Mouse (Mus musculus) forebrain, embryonic 12.5 days (tissue): Measurements from ENCODE around the gene Adsl. TPM values are rescaled to one million over a fixed set of nuclear protein-coding genes. Genes with fewer than 3 reads are reported as not detected.

Experiments
- ATAC-seq: fragments of 200-750 bp; cut with Nextera tagmentation; 2 replicates; pipeline ENCODE4 v1.8.0; 2017; ENCODE audit warnings: moderate TSS enrichment; ENCODE audit not compliant: low FRiP score
- H3K27ac ChIP-seq: fragments of 300-500 bp; sonication (generic); 2 replicates; pipeline ENCODE4 v1.5.1; 2016; ENCODE audit warnings: mild to moderate bottlenecking
- H3K27me3 ChIP-seq: fragments of 300-500 bp; sonication (generic); 2 replicates; pipeline ENCODE4 v1.6.1; 2016; ENCODE audit warnings: mild to moderate bottlenecking
- H3K36me3 ChIP-seq: fragments of 300-500 bp; sonication (generic); replicated peaks from 2 replicates; pipeline ENCODE4 v1.6.1; 2016; ENCODE audit warnings: mild to moderate bottlenecking
- H3K4me1 ChIP-seq: fragments of 300-500 bp; sonication (generic); 2 replicates; pipeline ENCODE4 v1.6.1; 2016
- H3K4me2 ChIP-seq: fragments of 300-500 bp; sonication (generic); 2 replicates; pipeline ENCODE4 v1.6.1; 2016; ENCODE audit warnings: mild to moderate bottlenecking, moderate library complexity
- H3K4me3 ChIP-seq: fragments of 300-500 bp; sonication (generic); replicated peaks from 2 replicates; pipeline ENCODE4 v1.5.1; 2016; ENCODE audit warnings: mild to moderate bottlenecking
- H3K9ac ChIP-seq: fragments of 300-500 bp; sonication (generic); 2 replicates; pipeline ENCODE4 v1.6.1; 2016; ENCODE audit warnings: mild to moderate bottlenecking
- H3K9me3 ChIP-seq: fragments of 300-500 bp; sonication (generic); 2 replicates; pipeline ENCODE4 v1.6.1; 2016
- WGBS: fragments of 180-500 bp; shearing (Covaris S2); methylation state at CpG from one replicate; pipeline ENCODE4 v1.1.7; 2016; 5-methylcytosine and 5-hydroxymethylcytosine counted together
- polyA plus RNA-seq: library from polyadenylated mRNA; unstranded; fragments of >200 nt; fragmentation: Nextera tagmentation; extraction: Ambion mirVana; gene quantifications from 2 replicates; pipeline ENCODE4 v1.2.1, GENCODE M21; 2016

Adsl gene
- polyA plus RNA-seq, 1 experiment from 2014 or later: 160 TPM

DNA sequence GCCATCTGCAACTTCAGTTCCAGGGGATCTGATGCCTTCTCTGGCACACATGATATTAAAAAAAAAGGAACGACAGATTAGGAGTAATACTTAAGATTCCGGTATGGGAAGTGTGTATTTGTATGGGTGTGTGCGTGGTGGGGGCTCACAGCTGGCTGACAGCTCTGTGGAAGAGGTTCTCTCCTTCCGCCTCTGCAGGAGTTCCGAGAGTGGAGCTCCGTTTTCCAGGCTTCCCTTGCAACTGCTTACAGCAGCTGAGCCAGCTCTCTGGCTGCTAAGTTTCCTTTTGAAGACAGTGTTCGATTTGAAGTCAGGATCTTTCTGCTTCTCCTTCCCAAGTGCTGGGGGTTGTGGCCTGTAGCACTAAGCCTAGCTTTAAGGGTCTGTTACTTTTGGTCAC lies 1.8 kb downstream of the Adsl start:
- no peak overlapping the region for H3K9ac ChIP-seq
- H3K4me3 ChIP-seq: peak overlapping the region; percentile 89
- H3K4me2 ChIP-seq: peak overlapping the region; percentile 73

DNA sequence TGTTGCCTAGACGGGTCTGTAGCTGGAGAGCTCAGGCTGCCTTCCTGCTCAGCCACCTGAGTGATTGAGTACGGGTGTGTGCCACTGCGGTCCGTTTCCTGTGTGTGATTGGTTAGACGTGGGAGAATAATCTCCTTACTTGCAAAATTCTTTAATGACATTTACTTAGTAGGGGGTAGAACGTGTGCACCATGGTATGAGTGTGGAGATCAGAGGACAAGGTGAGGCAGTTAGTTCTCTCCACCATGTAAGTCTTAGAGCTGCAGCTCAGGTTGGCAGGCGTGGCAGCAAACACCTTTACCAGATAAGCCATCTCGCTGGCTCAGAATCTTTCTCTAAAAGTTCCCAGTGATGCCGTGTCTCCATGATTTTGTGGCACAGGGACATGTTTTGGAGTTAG lies 5.7 kb downstream of the Adsl start:
- H3K9ac ChIP-seq: no peak overlapping the region
- no peak overlapping the region for H3K4me3 ChIP-seq
- H3K4me1 ChIP-seq: peaks cover 15% of the 10 kb centered on the region
- H3K36me3 ChIP-seq: peaks cover 69% of the 10 kb centered on the region
- no peaks in the 10 kb centered on the region for H3K9me3 ChIP-seq
- no peaks in the 10 kb centered on the region for H3K27me3 ChIP-seq
- no peak overlapping the region for H3K4me2 ChIP-seq
- ATAC-seq: no peak
- no peak overlapping the region for H3K27ac ChIP-seq
- 94% methylated on average over 9 of the region's 9 CpGs for WGBS

More for the DNA sequence above, 1.8 kb downstream of the Adsl start:
- 88% methylated on average over 7 of the region's 7 CpGs for WGBS
- Histone ChIP-seq H3K36me3 (peaks cover 35% of the 10 kb centered on the region), H3K4me1 (peaks cover 18% of the 10 kb centered on the region), H3K27ac (no peak overlapping the region), H3K27me3 (no peaks in the 10 kb centered on the region), H3K9me3 (no peaks in the 10 kb centered on the region)
- no peak for ATAC-seq

DNA sequence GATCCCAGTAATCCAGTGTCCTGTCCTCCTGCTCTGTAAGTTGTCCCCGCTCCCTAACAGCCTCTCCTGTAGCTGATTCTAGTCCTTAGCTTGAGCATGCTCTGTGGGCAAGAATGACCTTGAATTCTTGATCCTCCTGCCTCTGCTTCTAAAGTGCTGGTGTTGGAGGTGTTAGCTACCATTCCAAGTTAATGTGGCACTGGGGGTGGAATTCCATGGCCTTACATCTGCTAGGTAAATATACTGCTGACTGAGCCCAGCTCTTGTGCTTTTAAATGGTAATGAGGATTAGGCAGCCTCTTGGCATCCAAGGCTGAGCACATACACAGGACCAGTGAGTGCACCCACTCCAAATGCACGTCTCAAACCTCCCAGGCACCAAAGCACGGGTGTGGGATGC lies 6.6 kb downstream of the Adsl start:
- Histone ChIP-seq H3K36me3 (peaks cover 78% of the 10 kb centered on the region), H3K9ac (no peak overlapping the region), H3K27ac (no peak overlapping the region), H3K4me2 (no peak overlapping the region), H3K27me3 (no peaks in the 10 kb centered on the region), H3K4me3 (no peak overlapping the region), H3K4me1 (peaks cover 6% of the 10 kb centered on the region), H3K9me3 (no peaks in the 10 kb centered on the region)
- WGBS: 73% methylated on average over 3 of the region's 3 CpGs
- no peak for ATAC-seq

DNA sequence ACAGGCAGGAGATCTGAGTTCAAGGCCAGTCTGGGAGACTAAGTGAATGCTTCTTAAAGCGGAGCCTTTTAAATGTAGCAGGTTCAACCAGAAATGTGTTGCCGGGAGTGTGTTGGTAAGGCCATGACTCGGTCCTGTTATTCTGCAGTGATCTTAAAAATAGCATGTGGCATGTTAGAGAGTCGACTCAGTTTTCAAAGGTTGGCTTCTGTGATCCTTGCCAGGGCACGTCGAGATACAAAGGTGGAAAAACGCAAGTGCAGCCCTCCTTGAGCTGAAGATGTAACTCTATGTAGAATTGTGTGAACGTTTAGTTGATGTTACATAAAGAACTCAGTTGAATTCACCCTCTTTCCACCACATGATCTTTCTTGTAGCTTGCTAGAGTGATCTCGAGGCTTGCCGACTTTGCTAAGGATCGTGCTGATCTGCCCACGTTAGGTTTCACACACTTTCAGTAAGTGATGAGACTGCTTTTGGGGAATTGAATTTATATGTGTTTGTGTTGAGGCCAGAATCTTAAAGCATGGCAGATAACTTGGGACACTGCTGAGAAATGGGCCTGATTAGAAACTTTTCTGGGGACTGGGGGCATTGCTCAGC lies 7.6 kb downstream of the Adsl start:
- no peak for ATAC-seq
- Histone ChIP-seq H3K4me3 (no peak overlapping the region), H3K4me2 (no peak overlapping the region), H3K27ac (no peak overlapping the region), H3K9me3 (no peaks in the 10 kb centered on the region), H3K9ac (no peak overlapping the region), H3K27me3 (no peaks in the 10 kb centered on the region), H3K36me3 (peaks cover 85% of the 10 kb centered on the region), H3K4me1 (peaks cover 3% of the 10 kb centered on the region; the same call in 1 of the 2 replicates)
- WGBS: 97% methylated on average over 12 of the region's 12 CpGs

DNA sequence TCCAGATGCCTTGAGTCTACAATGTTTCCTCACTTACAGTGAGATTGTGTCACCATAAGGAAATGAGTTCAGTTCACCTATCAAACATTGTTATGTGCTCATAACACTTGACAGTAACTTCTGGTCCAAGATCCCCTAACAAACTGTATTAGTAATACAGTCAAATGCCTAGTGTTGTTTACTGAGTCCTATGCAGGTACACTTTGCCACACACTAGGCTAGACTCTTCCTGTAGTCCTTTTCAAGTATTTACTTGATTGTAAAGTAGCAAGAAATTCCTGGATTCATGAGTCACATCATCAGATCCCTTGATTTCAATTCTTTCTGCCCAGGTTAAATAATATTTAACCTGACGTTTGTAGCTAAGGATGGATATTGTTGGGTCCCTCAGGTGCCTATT lies 21.1 kb downstream of the Adsl start:
- peaks cover 56% of the 10 kb centered on the region for H3K36me3 ChIP-seq
- WGBS: 89% methylated on average over 1 of the region's 1 CpGs

DNA sequence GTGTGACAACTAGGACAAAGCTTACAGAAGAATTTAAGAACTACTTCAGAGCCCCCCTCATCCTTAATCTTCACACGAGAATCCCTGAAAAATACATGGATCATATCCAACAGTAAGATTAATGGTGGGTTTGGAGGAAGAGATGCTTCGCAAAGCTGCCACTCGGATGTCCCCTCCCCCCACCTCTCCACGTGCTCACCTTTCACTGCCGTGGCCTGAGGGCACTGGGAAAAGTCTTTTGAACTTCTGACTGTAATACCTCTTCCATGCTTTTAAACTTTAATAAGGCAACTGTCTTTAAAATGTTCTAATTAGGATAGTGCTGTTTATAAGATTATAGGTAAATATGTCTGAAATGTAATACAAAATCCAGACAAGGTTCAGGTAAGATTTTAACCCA lies 26.0 kb downstream of the Adsl start:
- Histone ChIP-seq H3K9ac (no peak overlapping the region), H3K4me3 (no peak overlapping the region), H3K36me3 (peaks cover 13% of the 10 kb centered on the region), H3K4me2 (no peak overlapping the region), H3K9me3 (no peaks in the 10 kb centered on the region), H3K27me3 (no peaks in the 10 kb centered on the region), H3K27ac (no peak overlapping the region), H3K4me1 (peaks cover 9% of the 10 kb centered on the region)
- ATAC-seq: no peak
- 64% methylated on average over 5 of the region's 5 CpGs for WGBS

More for the DNA sequence above, 21.1 kb downstream of the Adsl start:
- H3K4me1 ChIP-seq: no peaks in the 10 kb centered on the region
- H3K27me3 ChIP-seq: no peaks in the 10 kb centered on the region
- H3K9me3 ChIP-seq: no peaks in the 10 kb centered on the region
- no peak overlapping the region for H3K9ac ChIP-seq
- no peak for ATAC-seq
- no peak overlapping the region for H3K4me2 ChIP-seq
- H3K4me3 ChIP-seq: no peak overlapping the region
- no peak overlapping the region for H3K27ac ChIP-seq

DNA sequence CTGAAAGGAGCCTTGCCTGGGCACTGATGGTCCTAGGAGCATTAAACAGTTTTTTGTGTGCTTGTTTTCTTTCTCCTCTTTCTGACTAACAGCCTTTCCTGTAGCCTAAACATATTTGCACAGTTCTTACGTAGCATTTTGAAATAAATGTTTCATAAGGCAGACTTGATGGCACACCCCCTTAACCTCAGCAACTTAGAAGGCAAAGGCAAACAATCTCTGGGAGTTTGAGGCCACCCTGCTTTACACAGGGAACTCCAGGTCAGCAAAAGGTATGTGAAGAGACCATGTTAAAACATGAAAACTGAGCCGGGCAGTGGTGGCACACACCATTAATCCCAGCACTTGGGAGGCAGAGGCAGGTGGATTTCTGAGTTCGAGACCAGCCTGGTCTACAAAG lies 27.4 kb downstream of the Adsl start:
- Histone ChIP-seq H3K4me3 (no peak overlapping the region), H3K27me3 (no peaks in the 10 kb centered on the region), H3K4me1 (peaks cover 9% of the 10 kb centered on the region), H3K4me2 (no peak overlapping the region), H3K9ac (no peak overlapping the region), H3K36me3 (no peaks in the 10 kb centered on the region), H3K27ac (no peak overlapping the region), H3K9me3 (no peaks in the 10 kb centered on the region)
- WGBS: 88% methylated on average over 3 of the region's 3 CpGs
- no peak for ATAC-seq

DNA sequence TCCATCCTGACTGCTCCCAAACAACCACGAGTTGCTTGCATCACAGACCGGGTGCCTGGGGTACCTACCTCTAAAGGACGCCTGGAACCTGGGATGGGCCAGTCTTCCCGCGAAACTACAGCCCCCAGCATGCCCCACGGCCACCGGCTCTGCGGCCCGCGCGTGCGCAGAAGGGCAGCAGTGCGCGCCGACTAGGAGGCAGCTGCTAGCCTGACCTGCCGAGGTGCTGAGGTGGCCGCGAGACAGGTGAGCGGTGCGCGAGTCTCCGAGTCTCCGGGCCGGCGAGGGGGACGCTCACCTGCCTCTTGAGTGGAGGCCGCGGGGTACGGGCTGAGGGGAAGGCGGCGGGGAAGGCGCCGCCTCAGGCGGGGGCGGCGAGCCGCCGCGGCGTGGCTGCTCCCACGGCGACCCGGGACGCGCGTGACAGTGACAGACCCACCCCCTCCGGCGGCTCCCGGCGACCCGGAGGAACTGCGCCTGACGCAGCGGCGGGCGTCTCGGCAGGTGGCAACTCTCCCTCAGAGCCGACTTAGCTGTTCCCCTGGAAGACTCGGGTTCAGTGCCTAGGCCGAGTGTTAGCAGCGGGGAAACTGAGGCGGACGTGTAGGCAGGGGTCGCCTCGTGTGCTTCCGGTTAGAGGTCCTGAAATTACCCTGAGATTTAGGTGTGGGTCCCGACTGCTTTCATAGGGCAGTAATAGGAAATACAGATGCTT lies 29.5 kb downstream of the Adsl start, which contains the start of gene Sgsm3:
Gene Sgsm3, plus strand, starts transcription at position 146 of the 715 bp plus-strand sequence.
- peak within 1 kb of the TSS; percentile 75 for H3K9ac ChIP-seq
- no peaks in the 10 kb centered on the region for H3K27me3 ChIP-seq
- H3K4me1 ChIP-seq: peaks cover 9% of the 10 kb centered on the region
- H3K4me2 ChIP-seq: peak within 1 kb of the TSS; percentile 78
- ATAC-seq: peak; percentile 95
- no peaks in the 10 kb centered on the region for H3K9me3 ChIP-seq
- H3K36me3 ChIP-seq: no peaks in the 10 kb centered on the region
- H3K4me3 ChIP-seq: peak within 1 kb of the TSS; percentile 88
- H3K27ac ChIP-seq: peak within 1 kb of the TSS; percentile 56; the same call in 1 of the 2 replicates
- WGBS: under 1% methylated on average over 47 of the region's 67 CpGs

DNA sequence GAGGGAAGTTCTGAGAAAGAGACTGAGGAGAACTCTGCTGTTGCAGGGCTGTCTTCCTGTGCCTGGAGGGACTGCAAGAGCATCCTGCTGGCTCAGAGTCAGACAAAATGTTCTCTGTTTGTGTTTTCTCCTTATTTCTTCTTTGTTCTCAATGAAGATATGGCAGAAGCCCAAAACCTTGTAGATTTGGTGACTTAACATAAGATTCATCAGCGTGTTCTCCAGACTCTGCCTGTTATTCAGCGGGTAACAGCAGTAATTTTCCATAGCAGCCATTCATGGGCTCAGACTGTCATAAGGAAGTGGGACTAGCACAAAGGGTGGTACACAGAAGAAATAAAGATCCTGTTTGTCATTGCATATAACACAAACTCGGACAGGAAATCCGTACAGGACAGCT lies 31.3 kb downstream of the Adsl start:
- WGBS: 91% methylated on average over 4 of the region's 4 CpGs
- H3K27me3 ChIP-seq: no peaks in the 10 kb centered on the region
- no peak for ATAC-seq
- H3K4me2 ChIP-seq: no peak overlapping the region
- no peak overlapping the region for H3K9ac ChIP-seq
- no peak overlapping the region for H3K4me3 ChIP-seq
- no peaks in the 10 kb centered on the region for H3K36me3 ChIP-seq
- H3K4me1 ChIP-seq: peaks cover 9% of the 10 kb centered on the region
- no peak overlapping the region for H3K27ac ChIP-seq
- H3K9me3 ChIP-seq: no peaks in the 10 kb centered on the region

DNA sequence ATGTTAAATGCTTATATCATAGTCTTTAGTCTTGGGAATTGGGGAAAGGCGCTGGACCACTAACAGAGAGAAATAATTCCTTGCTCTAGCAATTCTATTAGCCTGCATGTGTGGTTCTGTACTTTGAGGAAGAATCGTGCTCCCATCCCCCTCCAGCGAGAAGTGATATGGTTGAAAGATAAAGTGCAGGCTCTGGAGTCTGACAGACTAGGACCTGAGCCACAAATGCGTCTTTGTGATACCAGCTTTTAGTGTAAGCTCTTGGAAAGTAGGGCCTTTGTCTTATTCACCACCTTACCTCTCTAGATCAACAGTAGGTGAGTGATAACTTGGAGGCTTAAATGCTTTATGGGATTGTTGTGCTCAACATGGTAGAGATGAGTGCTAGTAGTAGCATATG lies 32.9 kb downstream of the Adsl start:
- WGBS: 91% methylated on average over 4 of the region's 4 CpGs
- H3K4me3 ChIP-seq: no peak overlapping the region
- no peak for ATAC-seq

DNA sequence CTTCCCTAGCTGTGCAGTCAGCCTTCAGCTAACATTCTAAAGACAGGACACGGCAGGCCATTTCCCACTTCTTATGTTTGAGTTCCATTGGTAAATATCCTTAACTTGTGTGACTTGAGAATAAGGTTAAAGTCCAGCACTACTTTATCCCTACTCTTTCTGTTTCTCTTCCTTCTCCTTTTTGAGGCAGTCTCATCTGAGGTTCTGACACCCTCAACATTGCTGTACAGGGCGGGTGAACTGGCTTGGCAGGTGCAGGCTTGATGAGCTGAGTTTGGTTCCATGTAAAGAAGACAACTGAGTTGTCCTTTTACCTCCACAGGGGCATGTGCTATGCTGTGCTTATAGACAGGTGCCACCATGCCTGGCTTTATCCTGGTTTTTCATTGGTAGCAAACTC lies 35.0 kb downstream of the Adsl start:
- WGBS: 82% methylated on average over 2 of the region's 2 CpGs
- ATAC-seq: no peak
- Histone ChIP-seq H3K27ac (no peak overlapping the region), H3K9me3 (no peaks in the 10 kb centered on the region), H3K4me1 (peaks cover 7% of the 10 kb centered on the region), H3K27me3 (no peaks in the 10 kb centered on the region), H3K9ac (no peak overlapping the region), H3K4me2 (no peak overlapping the region), H3K4me3 (no peak overlapping the region), H3K36me3 (no peaks in the 10 kb centered on the region)

More for the DNA sequence above, 32.9 kb downstream of the Adsl start:
- no peak overlapping the region for H3K4me2 ChIP-seq
- no peaks in the 10 kb centered on the region for H3K27me3 ChIP-seq
- peaks cover 9% of the 10 kb centered on the region for H3K4me1 ChIP-seq
- H3K36me3 ChIP-seq: no peaks in the 10 kb centered on the region
- no peak overlapping the region for H3K27ac ChIP-seq
- H3K9me3 ChIP-seq: no peaks in the 10 kb centered on the region
- no peak overlapping the region for H3K9ac ChIP-seq

DNA sequence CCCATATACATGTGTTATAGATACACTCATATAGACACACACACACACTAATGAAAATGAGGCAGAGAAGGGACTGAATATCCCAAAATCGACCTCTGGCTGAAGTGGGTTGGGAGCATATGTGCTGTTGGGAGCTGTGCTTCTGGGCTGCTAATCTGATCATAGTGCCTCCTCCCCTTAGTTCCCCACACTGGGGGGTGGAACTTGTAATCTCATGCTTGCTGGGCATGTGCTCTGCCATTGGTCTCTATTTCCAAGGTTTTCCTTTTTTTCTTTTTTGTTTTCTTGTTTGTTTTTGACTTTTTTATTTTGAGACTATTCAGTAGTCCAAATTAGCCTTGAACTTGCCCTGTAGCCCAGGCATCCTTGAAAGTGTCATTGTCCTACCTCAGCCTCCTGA lies 40.0 kb downstream of the Adsl start:
- H3K4me2 ChIP-seq: no peak overlapping the region
- H3K9me3 ChIP-seq: no peaks in the 10 kb centered on the region
- 68% methylated on average over 1 of the region's 1 CpGs for WGBS
- H3K9ac ChIP-seq: no peak overlapping the region
- no peak overlapping the region for H3K4me3 ChIP-seq
- H3K27ac ChIP-seq: no peak overlapping the region
- H3K36me3 ChIP-seq: no peaks in the 10 kb centered on the region
- no peak for ATAC-seq
- H3K4me1 ChIP-seq: no peaks in the 10 kb centered on the region
- H3K27me3 ChIP-seq: no peaks in the 10 kb centered on the region

DNA sequence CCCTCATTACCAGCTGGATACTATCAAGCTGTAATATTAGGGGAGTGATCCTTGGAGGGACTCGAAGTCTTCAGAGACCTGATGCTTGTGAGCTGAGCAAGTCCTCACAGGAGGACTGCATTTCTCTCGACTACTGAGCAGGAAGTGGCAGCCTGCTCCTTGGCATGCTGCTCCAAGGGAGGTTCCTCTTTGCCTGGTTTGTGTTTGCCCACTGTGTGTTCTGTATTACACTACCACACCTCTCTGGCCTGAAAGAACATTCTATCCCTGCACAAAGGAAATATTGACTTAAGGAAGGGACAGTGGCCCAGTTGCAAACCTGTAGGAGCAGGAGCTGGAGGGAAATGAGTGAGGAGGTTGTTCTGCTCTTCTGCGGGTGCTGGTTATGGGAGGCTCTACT lies 41.4 kb downstream of the Adsl start:
- Histone ChIP-seq H3K9ac (no peak overlapping the region), H3K27ac (no peak overlapping the region), H3K4me1 (no peaks in the 10 kb centered on the region), H3K36me3 (no peaks in the 10 kb centered on the region), H3K27me3 (no peaks in the 10 kb centered on the region), H3K4me2 (no peak overlapping the region), H3K4me3 (no peak overlapping the region), H3K9me3 (no peaks in the 10 kb centered on the region)
- no peak for ATAC-seq
- WGBS: 78% methylated on average over 3 of the region's 3 CpGs
